In genomic region chr11:98810686-98811085, GRCm38 (mm10) we compare ENCODE assay signal across 8 mouse cellular contexts. TPM values are rescaled to one million over a fixed set of nuclear protein-coding genes. Genes with fewer than 3 reads are reported as not detected.
DNase-seq lines count a peak whose midpoint lies in the region; ATAC-seq and TF ChIP-seq lines count a peak whose summit lies in the region.

No protein-coding gene starts in this region.

- DNase-seq in kidney, adult 18-20 months, result no peak
- no peak for DNase-seq in embryonic facial prominence, embryonic 10.5 days (ENCODE audit: low spot score)
- no peak for DNase-seq in hindbrain, postnatal 0 days (ENCODE audit: low spot score)
- no peak for DNase-seq in adrenal gland, postnatal 25 days
- DNase-seq in adrenal gland, postnatal 36 days, result no peak
- DNase-seq in natural killer cell, adult 2 months (ENCODE audit: low spot score in 2 of 2), result no peak

- no peak for TF ChIP-seq CTCF in hindbrain, postnatal 0 days (IDR thresholded peaks at IDR 0.05; ENCODE audit: low read depth)

- WGBS in kidney, embryonic 16.5 days, result 61% methylated on average over 7 of the region's 7 CpGs
- WGBS in embryonic facial prominence, embryonic 10.5 days, result 78% methylated on average over 7 of the region's 7 CpGs
- 72% methylated on average over 7 of the region's 7 CpGs for WGBS in hindbrain, postnatal 0 days
- 77% methylated on average over 7 of the region's 7 CpGs for WGBS in midbrain, embryonic 16.5 days

- H3K27me3 ChIP-seq in kidney, embryonic 16.5 days (ENCODE audit: insufficient read depth, low read length), result no peaks in the 10 kb centered on the region
- H3K27me3 ChIP-seq in embryonic facial prominence, embryonic 10.5 days (replicated peaks; ENCODE audit: low read depth, poor library complexity, severe bottlenecking), result no peaks in the 10 kb centered on the region
- no peaks in the 10 kb centered on the region for H3K27me3 ChIP-seq in hindbrain, postnatal 0 days (ENCODE audit: insufficient read depth, low read length)
- H3K27me3 ChIP-seq in midbrain, embryonic 16.5 days (ENCODE audit: control insufficient read depth, insufficient read depth, low read depth, low read length), result no peaks in the 10 kb centered on the region

- no peaks in the 10 kb centered on the region for H3K9me3 ChIP-seq in kidney, embryonic 16.5 days (ENCODE audit: low read length)
- H3K9me3 ChIP-seq in embryonic facial prominence, embryonic 10.5 days, result no peaks in the 10 kb centered on the region
- H3K9me3 ChIP-seq in hindbrain, postnatal 0 days (ENCODE audit: low read length), result no peaks in the 10 kb centered on the region
- H3K9me3 ChIP-seq in midbrain, embryonic 16.5 days (replicated peaks; ENCODE audit: control insufficient read depth, low read length, poor library complexity, severe bottlenecking), result no peaks in the 10 kb centered on the region

- H3K4me3 ChIP-seq in kidney, embryonic 16.5 days (ENCODE audit: low read length), result peak overlapping the region; percentile 94
- peak overlapping the region; percentile 89 for H3K4me3 ChIP-seq in embryonic facial prominence, embryonic 10.5 days
- H3K4me3 ChIP-seq in hindbrain, postnatal 0 days (ENCODE audit: low read length), result peak overlapping the region; percentile 93
- peak overlapping the region; percentile 75 for H3K4me3 ChIP-seq in midbrain, embryonic 16.5 days (ENCODE audit: low read depth, low read length)

- H3K27ac ChIP-seq in kidney, embryonic 16.5 days (ENCODE audit: low read length), result no peak overlapping the region
- peak overlapping the region; percentile 98; the same call in 1 of the 2 replicates for H3K27ac ChIP-seq in embryonic facial prominence, embryonic 10.5 days (replicated peaks)
- H3K27ac ChIP-seq in hindbrain, postnatal 0 days, result peak overlapping the region; percentile 99; the same call in 1 of the 2 replicates
- peak overlapping the region; percentile 98; the same call in 1 of the 2 replicates for H3K27ac ChIP-seq in midbrain, embryonic 16.5 days (ENCODE audit: low read length)

- peak overlapping the region; percentile 81 for H3K4me2 ChIP-seq in kidney, embryonic 16.5 days (replicated peaks; ENCODE audit: low read depth, low read length)
- peak overlapping the region; percentile 82 for H3K4me2 ChIP-seq in hindbrain, postnatal 0 days (ENCODE audit: low read depth, low read length)
- peak overlapping the region; percentile 90 for H3K4me2 ChIP-seq in midbrain, embryonic 16.5 days (ENCODE audit: low read length)

- H3K9ac ChIP-seq in kidney, embryonic 16.5 days (replicated peaks; ENCODE audit: low read length), result peak overlapping the region; percentile 97; the same call in 1 of the 2 replicates
- H3K9ac ChIP-seq in hindbrain, postnatal 0 days (replicated peaks; ENCODE audit: low read length), result peak overlapping the region; percentile 98
- H3K9ac ChIP-seq in midbrain, embryonic 16.5 days (ENCODE audit: low read depth, low read length), result peak overlapping the region; percentile 98

- H3K4me1 ChIP-seq in kidney, embryonic 16.5 days (ENCODE audit: insufficient read depth, low read length), result peaks cover 20% of the 10 kb centered on the region
- H3K4me1 ChIP-seq in embryonic facial prominence, embryonic 10.5 days, result peaks cover 25% of the 10 kb centered on the region
- H3K4me1 ChIP-seq in hindbrain, postnatal 0 days (ENCODE audit: insufficient read depth, low read length), result peaks cover 7% of the 10 kb centered on the region; the same call in 1 of the 2 replicates
- peaks cover 24% of the 10 kb centered on the region for H3K4me1 ChIP-seq in midbrain, embryonic 16.5 days (ENCODE audit: control insufficient read depth, insufficient read depth, low read length)

- no peak for ATAC-seq in kidney, embryonic 16.5 days (ENCODE audit: low FRiP score, low TSS enrichment)
- ATAC-seq in hindbrain, postnatal 0 days, result no peak
- ATAC-seq in midbrain, embryonic 16.5 days, result no peak

- H3K36me3 ChIP-seq in kidney, embryonic 16.5 days (ENCODE audit: insufficient read depth, low read length), result peaks cover 55% of the 10 kb centered on the region
- peaks cover 78% of the 10 kb centered on the region for H3K36me3 ChIP-seq in embryonic facial prominence, embryonic 10.5 days (replicated peaks)
- peaks cover 35% of the 10 kb centered on the region for H3K36me3 ChIP-seq in hindbrain, postnatal 0 days (ENCODE audit: insufficient read depth, low read length)
- H3K36me3 ChIP-seq in midbrain, embryonic 16.5 days (ENCODE audit: control insufficient read depth, insufficient read depth, low read length), result peaks cover 9% of the 10 kb centered on the region

RNA-seq across cellular contexts. Expression of gene Casc3, which starts 6.0 kb away (rescaled TPM):
- polyA plus RNA-seq in kidney, embryonic 16.5 days (2015; fragmentation: Nextera tagmentation; extraction: Ambion mirVana), result 36.2 and 41.0 TPM in 2 replicates
- polyA plus RNA-seq in embryonic facial prominence, embryonic 10.5 days (2016; fragmentation: Nextera tagmentation; extraction: Ambion mirVana), result 47.5 and 48.3 TPM in 2 replicates
- 24.4 and 74.0 TPM in 2 replicates for total RNA-seq in hindbrain, postnatal 0 days (2014; rRNA removed)
- 35.4 and 35.7 TPM in 2 replicates for polyA plus RNA-seq in hindbrain, postnatal 0 days (2015; fragmentation: Nextera tagmentation; extraction: Ambion mirVana)
- 47.0 and 51.7 TPM in 2 replicates for polyA plus RNA-seq in midbrain, embryonic 16.5 days (2015; fragmentation: Nextera tagmentation; extraction: Ambion mirVana)
- total RNA-seq in adrenal gland, postnatal 25 days (2021), result 37.2 and 41.5 TPM in 2 replicates
- total RNA-seq in adrenal gland, postnatal 36 days (2021), result 10 to 100 TPM; 29.6 to 34.3 TPM

RNA-seq across cellular contexts. Expression of gene Msl1, which starts 15.4 kb away (rescaled TPM):
- polyA plus RNA-seq in kidney, embryonic 16.5 days (2015; fragmentation: Nextera tagmentation; extraction: Ambion mirVana), result 23.7 and 24.2 TPM in 2 replicates
- polyA plus RNA-seq in embryonic facial prominence, embryonic 10.5 days (2016; fragmentation: Nextera tagmentation; extraction: Ambion mirVana), result 23.4 and 23.5 TPM in 2 replicates
- 77.7 and 94.3 TPM in 2 replicates for total RNA-seq in hindbrain, postnatal 0 days (2014; rRNA removed)
- 25.0 and 25.4 TPM in 2 replicates for polyA plus RNA-seq in hindbrain, postnatal 0 days (2015; fragmentation: Nextera tagmentation; extraction: Ambion mirVana)
- polyA plus RNA-seq in midbrain, embryonic 16.5 days (2015; fragmentation: Nextera tagmentation; extraction: Ambion mirVana), result 29.2 and 33.2 TPM in 2 replicates
- 109 and 113 TPM in 2 replicates for total RNA-seq in adrenal gland, postnatal 25 days (2021)
- total RNA-seq in adrenal gland, postnatal 36 days (2021), result 100 to 1,000 TPM in 1 of 2 experiments, 10 to 100 TPM in 1; 94.2 to 106 TPM

RNA-seq across cellular contexts. Expression of gene Rapgefl1, which starts 25.9 kb away (rescaled TPM):
- polyA plus RNA-seq in kidney, embryonic 16.5 days (2015; fragmentation: Nextera tagmentation; extraction: Ambion mirVana), result 1.8 and 2.0 TPM in 2 replicates
- 1.4 and 1.8 TPM in 2 replicates for polyA plus RNA-seq in embryonic facial prominence, embryonic 10.5 days (2016; fragmentation: Nextera tagmentation; extraction: Ambion mirVana)
- 29.5 and 44.1 TPM in 2 replicates for total RNA-seq in hindbrain, postnatal 0 days (2014; rRNA removed)
- 11.0 TPM in 2 replicates for polyA plus RNA-seq in hindbrain, postnatal 0 days (2015; fragmentation: Nextera tagmentation; extraction: Ambion mirVana)
- polyA plus RNA-seq in midbrain, embryonic 16.5 days (2015; fragmentation: Nextera tagmentation; extraction: Ambion mirVana), result 9.6 and 10.6 TPM in 2 replicates
- total RNA-seq in adrenal gland, postnatal 25 days (2021), result 0.52 and 0.70 TPM in 2 replicates
- total RNA-seq in adrenal gland, postnatal 36 days (2021), result under 1 TPM; 0.46 to 0.69 TPM

RNA-seq across cellular contexts. Expression of gene Nr1d1, which starts 35.6 kb away (rescaled TPM):
- polyA plus RNA-seq in kidney, embryonic 16.5 days (2015; fragmentation: Nextera tagmentation; extraction: Ambion mirVana), result 2.2 and 2.4 TPM in 2 replicates
- polyA plus RNA-seq in embryonic facial prominence, embryonic 10.5 days (2016; fragmentation: Nextera tagmentation; extraction: Ambion mirVana), result 1.1 and 1.8 TPM in 2 replicates
- total RNA-seq in hindbrain, postnatal 0 days (2014; rRNA removed), result 7.5 and 8.6 TPM in 2 replicates
- polyA plus RNA-seq in hindbrain, postnatal 0 days (2015; fragmentation: Nextera tagmentation; extraction: Ambion mirVana), result 10.2 and 13.5 TPM in 2 replicates
- 3.5 and 5.2 TPM in 2 replicates for polyA plus RNA-seq in midbrain, embryonic 16.5 days (2015; fragmentation: Nextera tagmentation; extraction: Ambion mirVana)
- total RNA-seq in adrenal gland, postnatal 25 days (2021), result 234 and 238 TPM in 2 replicates
- total RNA-seq in adrenal gland, postnatal 36 days (2021), result 100 to 1,000 TPM; 116 to 171 TPM

RNA-seq across cellular contexts. Expression of gene Wipf2, which starts 52.8 kb away (rescaled TPM):
- 5.4 and 5.9 TPM in 2 replicates for polyA plus RNA-seq in kidney, embryonic 16.5 days (2015; fragmentation: Nextera tagmentation; extraction: Ambion mirVana)
- polyA plus RNA-seq in embryonic facial prominence, embryonic 10.5 days (2016; fragmentation: Nextera tagmentation; extraction: Ambion mirVana), result 5.0 and 5.4 TPM in 2 replicates
- total RNA-seq in hindbrain, postnatal 0 days (2014; rRNA removed), result 8.1 and 10.4 TPM in 2 replicates
- polyA plus RNA-seq in hindbrain, postnatal 0 days (2015; fragmentation: Nextera tagmentation; extraction: Ambion mirVana), result 3.5 and 3.7 TPM in 2 replicates
- 4.5 and 4.7 TPM in 2 replicates for polyA plus RNA-seq in midbrain, embryonic 16.5 days (2015; fragmentation: Nextera tagmentation; extraction: Ambion mirVana)
- total RNA-seq in adrenal gland, postnatal 25 days (2021), result 18.0 and 26.4 TPM in 2 replicates
- 10 to 100 TPM; 19.8 to 21.1 TPM for total RNA-seq in adrenal gland, postnatal 36 days (2021)
